Mouse (Mus musculus) embryonic facial prominence, embryonic 15.5 days (tissue): ENCODE data around the gene Slc39a7. TPM values are rescaled to one million over a fixed set of nuclear protein-coding genes. Genes with fewer than 3 reads are reported as not detected.

Experiments
- microRNA counts: library from miRNA; unstranded; fragments of <30 nt; microRNA quantifications from one replicate; lab custom pipeline; 2016
- microRNA-seq: library from miRNA; unstranded; fragments of <30 nt; microRNA quantifications from one replicate; pipeline ENCODE4, GENCODE M21; 2016; ENCODE audit warnings: borderline number of aligned reads
- polyA plus RNA-seq: library from polyadenylated mRNA; unstranded; fragments of >200 nt; fragmentation: Nextera tagmentation; extraction: Ambion mirVana; gene quantifications from 2 replicates; pipeline ENCODE4 v1.2.1, GENCODE M21; 2015

Gene Slc39a7
- polyA plus RNA-seq, 1 experiment from 2014 or later = 229 TPM

MicroRNAs encoded within 50 kb of the gene (microRNA counts, 519-probe panel; counts per million panel counts)
- 1,314 counts per million, percentile 7 among the panel's probes with 10 or more counts for microRNA mmu-miR-219 (lab: Ali Mortazavi, UCI)

Small RNAs within 50 kb of the gene (microRNA-seq; reads per million reads assigned to microRNA genes)
- 0.86 reads per million for gene Mir219a-1
- gene Mir219c = not detected

Other genes starting within 250 kb of the Slc39a7 start
- 58.8 and 67.2 TPM in 2 replicates for gene Angptl4, start 249.9 kb downstream of the Slc39a7 start, polyA plus RNA-seq
- 45.3 and 45.8 TPM in 2 replicates for gene Kank3, start 221.2 kb downstream of the Slc39a7 start, polyA plus RNA-seq
- 998 and 1,000 TPM in 2 replicates for gene Rps28, start 207.1 kb downstream of the Slc39a7 start, polyA plus RNA-seq
- 432 and 453 TPM in 2 replicates for gene Ndufa7, start 207.1 kb downstream of the Slc39a7 start, polyA plus RNA-seq
- gene Cd320, start 188.6 kb downstream of the Slc39a7 start, polyA plus RNA-seq = 57.3 and 59.6 TPM in 2 replicates
- not detected in 2 replicates for gene Gm7029, start 157.8 kb downstream of the Slc39a7 start, polyA plus RNA-seq
- gene Kifc1, start 141.0 kb downstream of the Slc39a7 start, polyA plus RNA-seq = 6.7 and 6.8 TPM in 2 replicates
- gene Platr17, start 126.5 kb downstream of the Slc39a7 start, polyA plus RNA-seq = 0.55 and 0.58 TPM in 2 replicates
- gene Daxx, start 122.3 kb downstream of the Slc39a7 start, polyA plus RNA-seq = 48.5 and 51.7 TPM in 2 replicates
- 40.2 and 49.3 TPM in 2 replicates for gene Tapbp, start 115.8 kb downstream of the Slc39a7 start, polyA plus RNA-seq
- 15.8 and 17.8 TPM in 2 replicates for gene Zbtb22, start 115.8 kb downstream of the Slc39a7 start, polyA plus RNA-seq
- 57.1 and 64.4 TPM in 2 replicates for gene Rgl2, start 102.1 kb downstream of the Slc39a7 start, polyA plus RNA-seq
- 145 and 163 TPM in 2 replicates for gene Pfdn6, start 91.3 kb downstream of the Slc39a7 start, polyA plus RNA-seq
- gene Wdr46, start 91.0 kb downstream of the Slc39a7 start, polyA plus RNA-seq = 36.2 and 36.5 TPM in 2 replicates
- gene B3galt4, start 80.2 kb downstream of the Slc39a7 start, polyA plus RNA-seq = 6.0 and 8.5 TPM in 2 replicates
- 48.9 and 57.2 TPM in 2 replicates for gene Vps52, start 75.9 kb downstream of the Slc39a7 start, polyA plus RNA-seq
- gene Rps18, start 75.7 kb downstream of the Slc39a7 start, polyA plus RNA-seq = 1,731 and 1,878 TPM in 2 replicates
- 29.0 and 31.1 TPM in 2 replicates for gene H2-K1, start 31.3 kb downstream of the Slc39a7 start, polyA plus RNA-seq
- gene Ring1, start 7.0 kb downstream of the Slc39a7 start, polyA plus RNA-seq = 26.0 and 26.9 TPM in 2 replicates
- 54.1 and 57.4 TPM in 2 replicates for gene H2-Ke6, start 3.6 kb downstream of the Slc39a7 start, polyA plus RNA-seq
- gene Rxrb, start 130 bp upstream of the Slc39a7 start, polyA plus RNA-seq = 53.0 and 54.6 TPM in 2 replicates
- 53.2 and 64.3 TPM in 2 replicates for gene Col11a2, start 7.8 kb upstream of the Slc39a7 start, polyA plus RNA-seq
- gene H2-Oa, start 60.7 kb upstream of the Slc39a7 start, polyA plus RNA-seq = 0.54 and 0.89 TPM in 2 replicates
- 14.0 and 15.3 TPM in 2 replicates for gene H2-DMa, start 87.9 kb upstream of the Slc39a7 start, polyA plus RNA-seq
- 118 and 122 TPM in 2 replicates for gene Brd2, start 91.0 kb upstream of the Slc39a7 start, polyA plus RNA-seq
- 0.61 and 0.93 TPM in 2 replicates for gene H2-DMb2, start 111.6 kb upstream of the Slc39a7 start, polyA plus RNA-seq
- 3.2 and 3.8 TPM in 2 replicates for gene H2-DMb1, start 121.4 kb upstream of the Slc39a7 start, polyA plus RNA-seq
- gene Tap1, start 155.9 kb upstream of the Slc39a7 start, polyA plus RNA-seq = 10.7 and 11.9 TPM in 2 replicates
- 3.3 and 4.4 TPM in 2 replicates for gene Psmb9, start 156.1 kb upstream of the Slc39a7 start, polyA plus RNA-seq
- gene Psmb8, start 166.0 kb upstream of the Slc39a7 start, polyA plus RNA-seq = 10.0 and 11.2 TPM in 2 replicates
- 6.4 and 7.5 TPM in 2 replicates for gene Tap2, start 171.8 kb upstream of the Slc39a7 start, polyA plus RNA-seq
- 0.17 and 0.43 TPM in 2 replicates for gene H2-Ob, start 207.2 kb upstream of the Slc39a7 start, polyA plus RNA-seq
- gene H2-Ab1, start 226.0 kb upstream of the Slc39a7 start, polyA plus RNA-seq = 10.8 and 11.7 TPM in 2 replicates